Mouse (Mus musculus): ENCODE measurements around the gene Hist1h2af.

Gene Hist1h2af

DNA sequence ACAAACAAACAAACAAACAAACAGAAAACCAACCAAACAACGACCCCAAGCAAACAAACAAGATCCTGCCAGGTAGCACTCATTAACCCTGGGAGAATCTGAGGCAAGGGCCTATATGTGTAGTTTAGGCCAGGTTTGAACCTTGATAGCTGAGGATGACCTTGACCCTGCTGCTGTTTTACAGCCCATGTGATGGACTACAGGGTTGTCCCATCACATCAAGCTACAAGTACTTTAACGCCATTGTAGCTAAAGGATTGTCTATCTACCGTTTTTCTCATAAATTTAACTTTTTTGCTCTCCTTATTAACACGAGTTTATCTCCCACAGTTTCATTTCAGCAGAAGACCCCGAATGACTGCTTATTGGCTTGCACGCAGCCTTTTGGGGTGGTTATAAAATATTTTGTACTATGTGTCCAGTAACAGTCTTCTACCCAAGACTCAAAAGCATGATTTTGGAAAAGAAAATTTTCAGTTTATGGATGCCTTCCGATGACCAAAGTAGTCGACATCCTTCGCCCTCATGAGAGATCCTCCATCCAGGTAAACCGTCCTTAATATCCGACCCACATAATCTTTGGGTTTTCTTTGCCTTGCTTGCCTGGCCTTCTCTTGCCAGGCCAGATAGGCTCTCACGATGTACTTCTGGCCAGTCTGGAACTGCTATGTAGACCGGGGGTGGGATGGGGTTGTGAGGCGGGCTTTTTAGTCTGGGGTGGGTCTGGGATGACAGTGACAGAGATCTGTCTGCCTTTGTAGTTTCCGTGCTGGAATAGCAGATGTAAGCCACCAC, 17.7 kb upstream of the Hist1h2af start:
- DNase-seq = no peak

GRCm38 (mm10) chr13:23516822-23517602, 16.7 kb upstream of the Hist1h2af start:
- peak; percentile 85 for DNase-seq

DNA sequence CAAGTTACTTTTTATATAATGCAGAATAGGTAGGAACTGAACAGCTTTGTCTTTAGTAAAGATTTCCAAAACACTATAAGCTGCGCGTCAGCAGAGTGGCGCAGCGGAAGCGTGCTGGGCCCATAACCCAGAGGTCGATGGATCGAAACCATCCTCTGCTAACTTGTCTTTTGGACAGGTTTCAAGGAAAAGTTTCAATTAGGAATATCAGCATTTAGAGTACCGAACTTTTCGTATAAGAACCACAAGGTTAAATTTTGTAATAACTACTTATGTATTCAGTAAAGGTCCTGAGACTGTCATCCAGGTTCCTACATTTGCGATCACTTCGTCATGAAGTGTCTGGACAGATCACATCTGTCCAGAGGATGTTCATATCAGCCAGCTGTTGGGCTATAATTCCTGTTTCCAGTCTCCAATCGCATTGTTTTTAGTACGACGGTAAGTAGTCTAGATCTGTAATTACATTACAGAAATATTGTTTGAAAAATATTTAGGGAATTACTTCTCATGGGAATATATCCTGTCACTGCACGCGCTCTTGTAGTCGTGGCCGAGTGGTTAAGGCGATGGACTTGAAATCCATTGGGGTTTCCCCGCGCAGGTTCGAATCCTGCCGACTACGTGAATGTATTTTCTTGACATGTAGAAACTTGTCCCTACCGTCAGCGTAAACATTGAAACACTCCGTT, 16.0 kb upstream of the Hist1h2af start:
- DNase-seq = peak; percentile 92

- DNase-seq = no peak
Measured at GRCm38 (mm10) chr13:23518295-23518603, 15.5 kb upstream of the Hist1h2af start.

DNA sequence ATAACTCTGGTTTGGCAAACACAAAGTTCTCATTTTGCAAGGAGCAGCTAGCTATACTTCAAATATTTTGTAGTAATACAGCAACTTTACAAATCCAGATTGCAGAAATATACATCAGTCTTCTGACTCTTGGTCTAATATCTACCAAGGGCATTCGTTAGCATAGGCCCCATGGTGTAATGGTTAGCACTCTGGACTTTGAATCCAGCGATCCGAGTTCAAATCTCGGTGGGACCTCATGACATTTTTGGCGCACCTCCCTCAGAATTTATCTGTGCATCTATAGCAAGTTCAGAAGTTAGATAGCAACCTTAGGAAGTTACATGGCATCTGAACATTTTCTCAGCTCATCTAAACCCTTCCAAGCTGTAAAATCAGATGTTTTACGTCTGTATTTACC, 14.8 kb upstream of the Hist1h2af start:
- DNase-seq = peak; percentile 83

DNA sequence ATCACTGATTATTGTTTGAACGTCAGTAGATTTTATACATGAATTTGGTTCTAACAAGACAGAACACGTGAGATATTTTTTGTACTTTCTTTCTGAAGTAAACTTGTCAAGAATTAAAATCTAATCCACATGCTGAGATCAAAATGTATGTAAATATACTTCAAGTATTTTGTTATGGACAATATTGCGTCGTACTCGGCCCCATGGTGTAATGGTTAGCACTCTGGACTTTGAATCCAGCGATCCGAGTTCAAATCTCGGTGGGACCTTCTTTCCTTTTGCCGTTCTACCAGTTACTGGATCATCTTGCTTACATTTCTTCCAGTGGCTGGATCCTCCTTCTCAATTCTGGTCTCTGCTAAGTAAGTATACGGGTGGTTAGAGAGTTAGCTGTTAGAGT, 14.3 kb upstream of the Hist1h2af start:
- DNase-seq = peak; percentile 78

- peak; percentile 94 for DNase-seq
Measured at GRCm38 (mm10) chr13:23521703-23522102, 12.0 kb upstream of the Hist1h2af start.

- no peak for DNase-seq
Measured at GRCm38 (mm10) chr13:23523976-23524375, 9.7 kb upstream of the Hist1h2af start.

- DNase-seq = peak; percentile 70
Measured at GRCm38 (mm10) chr13:23524654-23525053, 9.1 kb upstream of the Hist1h2af start.

DNA sequence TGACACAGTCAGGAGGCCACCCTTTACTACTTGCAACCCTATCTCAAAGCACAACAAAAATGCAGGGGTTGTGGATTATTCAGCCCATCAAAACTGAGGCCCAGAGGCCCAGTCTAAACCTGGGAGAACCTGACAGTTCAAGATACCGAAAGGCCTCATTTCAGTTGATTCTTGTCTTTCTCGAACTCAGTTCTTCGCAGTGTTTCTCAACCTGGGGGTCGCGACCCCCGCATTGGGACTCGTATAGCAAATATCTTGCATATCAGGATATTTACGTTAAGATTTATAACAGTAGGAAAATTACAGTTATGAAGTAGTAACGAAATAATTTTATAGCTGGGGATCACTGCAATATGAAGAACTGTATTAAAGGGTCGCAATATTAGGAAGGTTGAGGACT, 7.8 kb upstream of the Hist1h2af start:
- DNase-seq = no peak

DNA sequence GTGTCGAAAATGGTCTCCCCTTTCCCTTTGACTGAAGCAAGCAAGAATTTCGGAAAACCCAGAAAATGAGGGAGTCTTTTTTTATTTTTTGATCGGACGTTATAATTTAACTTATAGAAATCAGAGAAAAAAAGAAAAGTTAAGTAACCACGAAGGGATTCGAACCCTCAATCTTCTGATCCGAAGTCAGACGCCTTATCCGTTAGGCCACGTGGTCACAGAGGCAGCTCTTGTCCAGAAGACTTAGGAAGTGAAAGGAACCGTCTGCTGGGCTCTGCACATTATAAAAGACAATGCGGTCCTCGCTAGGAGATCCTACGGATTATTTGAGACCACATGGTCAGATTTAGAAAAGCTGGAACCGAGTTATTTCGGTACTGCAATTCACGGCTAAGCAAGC, 7.4 kb upstream of the Hist1h2af start:
- DNase-seq = peak; percentile 91

GRCm38 (mm10) chr13:23529005-23529404, 4.7 kb upstream of the Hist1h2af start:
- DNase-seq = no peak

- DNase-seq = no peak
Measured at GRCm38 (mm10) chr13:23529480-23530165, 4.1 kb upstream of the Hist1h2af start.

GRCm38 (mm10) chr13:23530181-23530900, 3.4 kb upstream of the Hist1h2af start:
- DNase-seq = peak; percentile 76

GRCm38 (mm10) chr13:23530901-23531875, 2.5 kb upstream of the Hist1h2af start, which contains the start of gene Hist1h4h:
Gene Hist1h4h (plus strand): TSS chr13:23531050.
- peak; percentile 98 for DNase-seq

GRCm38 (mm10) chr13:23532262-23533075, 1.2 kb upstream of the Hist1h2af start:
- no peak for DNase-seq

- DNase-seq = no peak
Measured at GRCm38 (mm10) chr13:23534368-23535131, 844 bp downstream of the Hist1h2af start.

GRCm38 (mm10) chr13:23535137-23536075, 1.7 kb downstream of the Hist1h2af start, which contains the start of gene Hist1h3g:
Gene Hist1h3g (plus strand): TSS chr13:23535422.
- DNase-seq = peak; percentile 92
